Mouse (Mus musculus) granulocyte monocyte progenitor cell, adult 5-6 weeks (primary cell): Measurements from ENCODE around the gene Srd5a3. TPM values are rescaled to one million over a fixed set of nuclear protein-coding genes. Genes with fewer than 3 reads are reported as not detected.

Source experiments
- ATAC-seq: replicated peaks from 2 replicates; pipeline ENCODE4 v1.8.0; 2016; ENCODE audit warnings: mild to moderate bottlenecking, moderate TSS enrichment, inconsistent platforms; ENCODE audit not compliant: poor library complexity, severe bottlenecking
- total RNA-seq, 2 experiments: library from RNA; stranded (forward) in 1 of 2; stranded (reverse) in 1 of 2; fragments of 200-712, 200-1000 nt in 1 of 2; fragments of >200 nt in 1 of 2; fragmentation: Nextera tagmentation in 1 of 2; gene quantifications; 2 replicates each; pipeline ENCODE4 v1.2.3; 2014 to 2017

The Srd5a3 gene
- total RNA-seq, 2 experiments from 2014 or later = 38.7 to 40.6 TPM

DNA sequence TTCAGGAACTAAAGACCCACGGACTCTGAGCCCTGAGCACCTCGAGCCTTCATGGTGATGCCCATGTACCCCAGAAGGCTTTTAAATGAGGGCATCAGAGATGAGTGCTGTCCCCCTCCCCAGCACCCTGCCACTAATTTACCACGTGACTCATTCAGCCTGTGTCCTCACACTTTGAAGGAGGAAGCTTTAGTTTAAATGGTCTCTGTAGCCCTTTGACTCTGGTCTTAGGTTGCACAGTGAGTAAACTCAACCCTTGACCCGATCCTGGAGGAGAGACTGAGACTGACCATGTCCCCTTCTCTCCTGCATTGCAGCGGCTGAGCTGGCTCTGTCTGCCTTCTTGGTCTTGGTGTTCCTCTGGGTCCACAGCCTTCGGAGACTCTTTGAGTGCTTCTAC is 9.4 kb downstream of the Srd5a3 start:
- ATAC-seq = no peak

DNA sequence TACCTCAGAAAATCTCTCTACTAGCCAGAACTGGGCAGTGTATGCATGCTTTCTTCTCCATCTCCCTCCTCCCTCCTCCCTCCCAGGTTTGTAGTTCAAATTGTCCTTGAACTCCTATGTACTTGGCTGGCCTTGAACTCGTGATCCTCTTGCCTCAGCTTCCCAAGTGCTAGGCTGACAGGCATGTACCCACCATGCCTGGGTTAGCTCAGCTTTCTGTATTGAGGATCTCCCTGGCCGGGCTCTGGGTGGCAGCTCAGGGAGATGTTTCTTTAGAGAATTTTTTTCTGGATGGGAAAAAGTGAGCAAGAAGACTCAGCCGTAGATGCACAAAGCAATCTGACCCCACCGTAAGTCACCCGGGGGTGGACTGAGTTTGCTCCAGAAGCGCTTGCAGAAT is 12.9 kb downstream of the Srd5a3 start:
- no peak for ATAC-seq

- no peak for ATAC-seq
These were observed 13.4 kb downstream of the Srd5a3 start for GRCm38 (mm10) chr5:76153430-76153829.

DNA sequence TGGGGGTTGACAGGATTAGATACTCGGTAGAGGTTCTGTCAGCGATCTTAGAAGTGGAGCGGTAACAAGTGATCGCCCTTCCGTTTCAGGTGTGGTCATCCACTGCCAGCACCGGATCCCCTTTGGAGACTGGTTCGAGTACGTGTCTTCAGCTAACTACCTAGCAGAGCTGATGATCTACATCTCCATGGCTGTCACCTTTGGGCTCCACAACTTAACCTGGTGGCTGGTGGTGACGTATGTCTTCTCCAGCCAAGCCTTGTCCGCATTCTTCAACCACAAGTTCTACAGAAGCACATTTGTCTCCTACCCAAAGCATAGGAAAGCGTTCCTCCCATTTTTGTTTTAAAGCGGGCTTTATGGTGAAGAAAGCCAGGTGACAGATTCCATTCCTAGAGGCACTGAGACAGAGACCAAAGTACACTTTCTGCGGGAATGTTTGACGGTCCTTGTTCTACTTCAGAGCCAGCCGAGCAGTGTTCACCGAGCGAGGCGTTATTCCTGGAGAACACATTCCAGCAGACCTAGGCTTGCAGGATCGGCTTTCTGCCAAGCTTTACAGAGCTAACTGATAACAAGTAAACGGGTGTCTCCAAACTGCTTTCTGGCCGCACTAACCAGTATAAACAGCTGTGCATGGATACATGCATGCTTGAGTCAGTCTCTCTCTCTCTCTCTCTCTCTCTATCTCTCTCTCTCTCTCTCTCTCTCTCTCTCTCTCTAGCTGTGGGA is 14.5 kb downstream of the Srd5a3 start:
- ATAC-seq = no peak

- ATAC-seq = no peak
These were observed 19.5 kb downstream of the Srd5a3 start for GRCm38 (mm10) chr5:76159555-76159954.

DNA sequence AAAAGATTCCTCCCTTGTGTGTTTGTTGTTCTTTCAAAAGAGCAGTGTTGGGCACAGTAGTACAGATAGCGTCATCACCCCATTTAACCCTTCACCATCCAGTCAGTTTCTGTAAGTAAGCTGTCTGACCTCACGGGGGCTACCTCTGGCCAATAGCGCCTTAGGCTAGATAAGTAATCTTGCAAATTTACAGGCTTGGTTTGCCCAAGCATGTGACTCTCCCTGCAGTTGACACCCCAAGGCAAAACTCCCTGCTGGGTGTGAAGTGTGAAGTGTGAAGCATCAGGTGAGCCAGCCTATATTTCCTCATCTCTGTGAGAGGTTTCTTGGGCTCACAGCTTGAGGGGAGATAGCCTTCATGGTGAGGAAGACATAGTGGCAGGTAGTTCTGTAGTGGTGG is 20.0 kb downstream of the Srd5a3 start:
- no peak for ATAC-seq

GRCm38 (mm10) chr5:76161491-76161890 is 21.4 kb downstream of the Srd5a3 start:
- no peak for ATAC-seq

DNA sequence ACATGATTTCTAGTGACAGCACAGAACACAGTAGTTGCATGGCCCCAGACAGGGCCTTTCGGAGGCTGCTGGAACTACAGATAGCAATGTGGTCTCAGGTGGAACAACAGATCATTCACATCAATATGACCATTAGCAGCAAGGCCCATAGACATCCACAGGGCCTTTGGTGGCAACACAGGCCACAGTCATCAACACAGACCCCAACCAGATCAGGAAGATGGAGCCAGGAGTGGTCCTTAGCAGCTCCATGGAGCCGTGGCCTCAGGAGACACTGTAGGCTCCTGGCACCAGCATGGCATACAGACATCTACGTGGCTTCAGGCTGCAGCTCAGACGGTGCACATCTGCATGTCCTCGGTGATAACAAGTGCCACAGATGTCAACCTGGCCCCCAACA is 22.9 kb downstream of the Srd5a3 start:
- ATAC-seq = no peak

DNA sequence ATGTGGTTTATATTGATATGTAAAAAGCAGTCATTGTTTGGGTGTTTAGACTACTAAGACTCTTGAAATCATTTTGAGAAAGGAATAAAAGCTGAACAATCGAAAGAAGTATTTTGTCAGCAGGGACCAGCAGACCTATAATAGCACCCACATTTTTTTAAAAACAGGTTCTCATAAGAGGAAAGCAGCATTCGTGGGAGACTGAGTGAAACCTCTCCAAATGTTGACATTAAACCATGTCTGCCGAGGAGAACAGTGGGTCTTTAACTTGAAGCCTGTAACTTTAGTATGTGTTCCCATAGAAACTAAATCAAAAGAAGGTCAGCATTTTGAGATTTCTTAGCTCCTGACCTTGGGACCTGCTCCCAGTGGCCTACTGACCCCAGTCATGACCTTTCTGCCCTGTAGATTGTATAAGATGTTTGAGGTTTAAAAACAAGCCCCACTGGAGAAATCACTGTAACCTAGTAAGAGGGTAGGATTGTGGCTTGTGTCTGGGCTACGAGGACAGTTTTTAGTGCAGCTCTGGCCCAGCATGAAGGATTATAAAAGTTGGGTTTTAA is 23.8 kb downstream of the Srd5a3 start:
- ATAC-seq = no peak

- no peak for ATAC-seq
These were observed 24.8 kb downstream of the Srd5a3 start for GRCm38 (mm10) chr5:76164827-76165226.

DNA sequence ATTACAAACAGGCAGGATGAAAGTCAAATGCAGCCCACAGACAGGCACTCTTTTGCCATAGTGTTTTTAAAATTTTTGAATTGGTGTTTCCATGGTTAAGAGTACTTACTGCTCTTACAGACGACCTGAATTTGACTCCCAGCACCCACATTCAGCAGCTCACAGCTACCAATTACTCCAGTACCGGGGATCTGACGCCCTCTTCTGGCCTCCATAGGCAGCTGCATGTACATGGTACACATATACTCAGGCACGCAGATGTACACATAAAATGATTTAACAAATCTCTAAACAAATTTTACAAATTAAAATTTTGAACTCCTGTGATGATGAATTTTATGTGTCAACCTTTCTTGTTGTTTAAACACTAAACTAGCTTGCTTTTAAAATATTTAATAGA is 30.5 kb downstream of the Srd5a3 start:
- no peak for ATAC-seq

GRCm38 (mm10) chr5:76171039-76171438 is 31.0 kb downstream of the Srd5a3 start:
- no peak for ATAC-seq

- ATAC-seq = 0 out of 2 replicates have a peak, but pooled peaks have one; percentile 44
These were observed 35.0 kb downstream of the Srd5a3 start for GRCm38 (mm10) chr5:76175051-76175450.

- ATAC-seq = no peak
These were observed 36.3 kb downstream of the Srd5a3 start for GRCm38 (mm10) chr5:76176411-76176810.

- no peak for ATAC-seq
These were observed 36.8 kb downstream of the Srd5a3 start for GRCm38 (mm10) chr5:76176841-76177240.

DNA sequence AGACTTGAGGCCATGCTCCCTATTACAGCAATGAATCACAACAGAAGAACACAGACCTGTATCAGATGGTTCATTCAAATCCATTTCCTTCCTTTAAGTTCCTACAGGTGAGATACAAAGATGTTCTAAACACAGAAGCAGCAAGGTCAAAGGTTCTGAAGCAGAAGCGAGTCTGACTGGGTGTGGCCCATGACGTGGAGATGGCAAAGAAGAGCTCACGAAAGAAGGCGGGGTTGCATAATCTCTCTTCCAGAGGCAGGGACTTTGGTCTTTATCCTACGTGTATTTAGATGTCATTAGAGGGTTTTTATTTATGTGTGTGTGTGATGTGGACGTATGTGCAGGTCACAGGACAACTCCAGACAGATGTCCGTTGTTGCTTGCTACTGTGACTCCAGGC is 37.6 kb downstream of the Srd5a3 start:
- no peak for ATAC-seq

DNA sequence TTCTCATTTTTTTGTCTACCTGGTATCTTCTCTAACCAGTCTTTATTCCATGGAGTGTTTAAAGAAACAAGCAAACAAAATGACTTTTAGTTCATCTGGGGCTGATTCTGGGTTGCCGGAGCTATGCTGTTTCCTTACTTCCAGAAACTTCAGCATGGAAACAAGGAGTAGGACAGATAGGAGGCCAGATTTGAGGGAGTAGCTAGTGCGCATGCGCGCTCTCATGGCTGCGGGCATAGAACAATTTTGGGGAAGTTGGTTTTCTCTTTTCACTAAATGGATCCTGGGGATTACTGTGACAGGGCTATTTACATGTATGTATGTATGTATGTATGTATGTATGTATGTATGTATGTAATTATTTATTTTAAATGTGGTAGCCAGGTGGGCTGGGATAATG is 39.1 kb downstream of the Srd5a3 start:
- ATAC-seq = no peak

- no peak for ATAC-seq
These were observed 39.7 kb downstream of the Srd5a3 start for GRCm38 (mm10) chr5:76179791-76180190.

DNA sequence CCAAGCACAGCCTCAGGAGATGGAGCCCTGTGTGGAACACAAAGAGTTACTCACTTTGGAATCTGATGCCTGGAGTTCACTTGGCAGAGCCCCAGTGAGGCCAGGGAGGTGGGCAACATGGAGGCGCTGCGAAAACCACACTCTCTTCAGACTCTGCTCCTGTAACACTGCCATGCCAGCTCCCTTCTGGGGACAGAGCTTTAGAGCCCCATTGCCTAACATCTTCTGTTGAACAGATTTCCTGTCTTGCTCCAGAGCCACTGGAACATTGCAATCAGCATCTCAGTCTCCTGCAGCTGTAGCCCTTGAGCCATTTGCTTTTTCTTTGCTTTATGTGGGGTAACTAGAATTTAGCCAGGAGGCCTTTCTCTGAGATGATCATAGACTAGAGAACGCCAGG is 42.3 kb downstream of the Srd5a3 start:
- ATAC-seq = peak; percentile 74

- ATAC-seq = 0 out of 2 replicates have a peak, but pooled peaks have one; percentile 10
These were observed 43.1 kb downstream of the Srd5a3 start for GRCm38 (mm10) chr5:76183043-76183749.

GRCm38 (mm10) chr5:76183750-76184261 is 43.7 kb downstream of the Srd5a3 start, which contains the start of gene Tmem165:
TSS of gene Tmem165 (plus strand) at chr5:76183880.
- peak; percentile 78 for ATAC-seq
